Mouse (Mus musculus) cortical plate, adult 2 months (tissue): ENCODE results near the gene Phf19.

Source experiments
- CTCF ChIP-seq: fragments of 200-500 bp; IDR thresholded peaks from 2 replicates; pipeline ENCODE4 v1.5.1; 2011; ENCODE audit warnings: mild to moderate bottlenecking, control low read depth, low read length; ENCODE audit not compliant: insufficient read depth; ENCODE audit errors: extremely low read depth
- POLR2A ChIP-seq: fragments of 200-500 bp; IDR thresholded peaks from 2 replicates; pipeline ENCODE4 v1.6.1; 2011; ENCODE audit warnings: mild to moderate bottlenecking, low read length, control low read depth; ENCODE audit not compliant: insufficient read depth; ENCODE audit errors: extremely low read depth

- no peak for TF ChIP-seq CTCF
- TF ChIP-seq POLR2A = no peak
Observed at GRCm38 (mm10) chr2:34953018-34953417, 39.2 kb upstream of the Phf19 start.
